In the genomic region with DNA sequence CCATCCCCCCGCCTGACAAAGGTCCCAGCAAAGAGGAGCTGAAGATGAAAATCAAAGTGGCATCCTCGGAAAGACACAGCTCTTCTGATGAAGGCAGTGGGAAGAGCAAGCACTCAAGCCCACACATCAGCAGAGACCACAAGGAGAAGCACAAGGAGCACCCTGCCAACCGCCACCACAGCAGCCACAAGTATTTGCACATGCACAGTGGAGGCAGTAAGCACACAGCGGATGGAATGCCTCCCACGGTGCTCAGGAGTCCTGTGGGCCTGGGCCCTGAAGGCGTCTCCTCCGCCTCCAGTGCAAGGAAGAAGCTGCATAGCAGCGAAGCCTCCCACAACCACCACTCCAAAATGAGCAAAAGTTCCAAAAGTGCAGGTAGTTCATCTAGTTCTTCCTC, we compare ENCODE assay signal across 27 mouse cellular contexts. TPM values are rescaled to one million over a fixed set of nuclear protein-coding genes. Genes with fewer than 3 reads are reported as not detected.
DNase-seq lines count a peak whose midpoint lies in the region; ATAC-seq lines count a peak whose summit lies in the region.
"Had no signal": no experiment of that assay in that cellular context is flagged by ENCODE, and none has a peak within 500 bp of the region (broad histone marks: within the 10 kb centered on the region; RNA-seq: fewer than 3 reads in every experiment).

No protein-coding gene starts in this region.

- H3K9ac ChIP-seq in embryonic facial prominence, embryonic 14.5 days (ENCODE audit: low read depth, low read length): no peak overlapping the region
- H3K9ac ChIP-seq: embryonic facial prominence, embryonic 12.5 days; heart, embryonic 12.5 days; hindbrain, embryonic 15.5 days had no signal

- ATAC-seq in embryonic facial prominence, embryonic 14.5 days (ENCODE audit: low read depth): no peak
- ATAC-seq: forebrain, embryonic 14.5 days; Patski had no signal

- H3K4me3 ChIP-seq in embryonic facial prominence, embryonic 14.5 days (ENCODE audit: low read depth, low read length): no peak overlapping the region
- no peak overlapping the region for H3K4me3 ChIP-seq in embryonic facial prominence, embryonic 10.5 days
- H3K4me3 ChIP-seq: embryonic facial prominence, embryonic 12.5 days; heart, adult 2 months; heart, embryonic 12.5 days; hindbrain, embryonic 10.5 days; hindbrain, embryonic 15.5 days had no signal

- no peak overlapping the region for H3K27ac ChIP-seq in embryonic facial prominence, embryonic 14.5 days (replicated peaks; ENCODE audit: low read depth, low read length)
- no peak overlapping the region for H3K27ac ChIP-seq in embryonic facial prominence, embryonic 10.5 days (replicated peaks)
- H3K27ac ChIP-seq: embryonic facial prominence, embryonic 12.5 days; heart, adult 2 months; hindbrain, embryonic 10.5 days; hindbrain, embryonic 15.5 days had no signal

- no peak overlapping the region for H3K4me2 ChIP-seq in embryonic facial prominence, embryonic 14.5 days (ENCODE audit: low read depth, low read length)
- H3K4me2 ChIP-seq: embryonic facial prominence, embryonic 12.5 days; heart, embryonic 12.5 days; hindbrain, embryonic 15.5 days had no signal

- WGBS in embryonic facial prominence, embryonic 14.5 days: 86% methylated on average over 8 of the region's 8 CpGs
- WGBS in embryonic facial prominence, embryonic 10.5 days: 88% methylated on average over 8 of the region's 8 CpGs

- H3K4me1 ChIP-seq in embryonic facial prominence, embryonic 14.5 days (ENCODE audit: control insufficient read depth, insufficient read depth, low read length): no peaks in the 10 kb centered on the region
- no peaks in the 10 kb centered on the region for H3K4me1 ChIP-seq in embryonic facial prominence, embryonic 10.5 days
- H3K4me1 ChIP-seq: embryonic facial prominence, embryonic 12.5 days; hindbrain, embryonic 10.5 days; hindbrain, embryonic 15.5 days had no signal

- intact Hi-C loops in left cerebral cortex, postnatal 25 days (cut with DNase I): no loop called here
- intact Hi-C loops in left cerebral cortex, postnatal 4 days (cut with DNase I): no loop called here

- no peaks in the 10 kb centered on the region for H3K27me3 ChIP-seq in embryonic facial prominence, embryonic 14.5 days (replicated peaks; ENCODE audit: control insufficient read depth, insufficient read depth, low read length)
- no peaks in the 10 kb centered on the region for H3K27me3 ChIP-seq in embryonic facial prominence, embryonic 10.5 days (replicated peaks; ENCODE audit: low read depth, poor library complexity, severe bottlenecking)
- H3K27me3 ChIP-seq: CH12.LX; embryonic facial prominence, embryonic 12.5 days; heart, embryonic 12.5 days; hindbrain, embryonic 15.5 days; Patski had no signal

- H3K36me3 ChIP-seq in embryonic facial prominence, embryonic 14.5 days (ENCODE audit: control insufficient read depth, insufficient read depth, low read length): peaks cover 72% of the 10 kb centered on the region
- H3K36me3 ChIP-seq in embryonic facial prominence, embryonic 10.5 days (replicated peaks): peaks cover 86% of the 10 kb centered on the region

- no peaks in the 10 kb centered on the region for H3K9me3 ChIP-seq in embryonic facial prominence, embryonic 14.5 days (ENCODE audit: control insufficient read depth, low read length)
- H3K9me3 ChIP-seq in embryonic facial prominence, embryonic 10.5 days: no peaks in the 10 kb centered on the region
- H3K9me3 ChIP-seq: embryonic facial prominence, embryonic 12.5 days; G1E; heart, embryonic 12.5 days; hindbrain, embryonic 10.5 days; hindbrain, embryonic 15.5 days had no signal

- DNase-seq in embryonic facial prominence, embryonic 14.5 days (ENCODE audit: low spot score): peak; percentile 22
- DNase-seq in embryonic facial prominence, embryonic 10.5 days (ENCODE audit: low spot score): no peak
- DNase-seq in left cerebral cortex, postnatal 25 days (ENCODE audit: low spot score in 2 of 2): peak; percentile 24 to 43
- no peak for DNase-seq in left cerebral cortex, postnatal 4 days
- DNase-seq in ES-CJ7 (ENCODE audit: low read depth, low spot score): peak; percentile 29
- peak; percentile 47 for DNase-seq in brain, adult 2 months (ENCODE audit: low read depth, low spot score)
- DNase-seq in layer of hippocampus, adult 9-11 months: no peak
- DNase-seq in thymus, postnatal 0 days (ENCODE audit: low spot score): no peak
- DNase-seq: adrenal gland, adult 8-10 months; adrenal gland, postnatal 36 days; cerebellum, adult 11 months; cerebellum, adult 8-10 months; cerebellum, postnatal 14 days; embryo, embryonic 11 days; gastrocnemius, postnatal 10 days; heart, adult 2 months had no signal

RNA-seq across cellular contexts. Expression of a gene that starts 29.0 kb away (rescaled TPM):
- polyA plus RNA-seq in embryonic facial prominence, embryonic 14.5 days (2014; fragmentation: Nextera tagmentation; extraction: Ambion mirVana): 51.4 and 65.1 TPM in 2 replicates
- polyA plus RNA-seq in embryonic facial prominence, embryonic 10.5 days (2016; fragmentation: Nextera tagmentation; extraction: Ambion mirVana): 98.0 and 102 TPM in 2 replicates
- total RNA-seq in left cerebral cortex, postnatal 25 days (2021): 10 to 100 TPM; 61.3 to 68.8 TPM
- total RNA-seq in left cerebral cortex, postnatal 4 days (2021): 10 to 100 TPM; 53.8 to 60.6 TPM
- polyA plus RNA-seq in thymus, postnatal 0 days (2015; fragmentation: Nextera tagmentation; extraction: Ambion mirVana): 40.4 and 59.7 TPM in 2 replicates

RNA-seq across cellular contexts. Expression of a gene that starts 51.9 kb away (rescaled TPM):
- polyA plus RNA-seq in embryonic facial prominence, embryonic 14.5 days (2014; fragmentation: Nextera tagmentation; extraction: Ambion mirVana): 0.25 and 0.95 TPM in 2 replicates
- 0.02 and 0.05 TPM in 2 replicates for polyA plus RNA-seq in embryonic facial prominence, embryonic 10.5 days (2016; fragmentation: Nextera tagmentation; extraction: Ambion mirVana)
- 1 to 10 TPM; 5.4 to 6.0 TPM for total RNA-seq in left cerebral cortex, postnatal 25 days (2021)
- total RNA-seq in left cerebral cortex, postnatal 4 days (2021): 1 to 10 TPM; 1.3 to 1.8 TPM
- polyA plus RNA-seq in thymus, postnatal 0 days (2015; fragmentation: Nextera tagmentation; extraction: Ambion mirVana): 0.54 and 0.57 TPM in 2 replicates
- total RNA-seq: gastrocnemius, postnatal 4 days; heart, postnatal 25 days had no signal
- polyA plus RNA-seq: G1E; heart, embryonic 12.5 days; intestine, embryonic 16.5 days; Patski had no signal

Comparison
In these comparisons a context has a peak if more than half of its experiments do, and no peak if none do; other contexts are left out.
1. DNase-seq: peak in embryonic facial prominence, embryonic 14.5 days (single experiment), left cerebral cortex, postnatal 25 days (2 of 2), ES-CJ7 (single experiment) and brain, adult 2 months (single experiment); none in embryonic facial prominence, embryonic 10.5 days (single experiment), left cerebral cortex, postnatal 4 days (single experiment), layer of hippocampus, adult 9-11 months (single experiment) and thymus, postnatal 0 days (single experiment).